Mouse (Mus musculus): ENCODE results near the gene Snx20. TPM values are rescaled to one million over a fixed set of nuclear protein-coding genes. Genes with fewer than 3 reads are reported as not detected.
"Not testable (repeated sequence)": the region's sequence is repeated elsewhere in the genome, so short reads cannot be mapped to it uniquely, and the experiment has no call there.

Snx20 gene
- total RNA-seq, 2 experiments from 2014 or later: 0.98 to 1.6 TPM

GRCm38 (mm10) chr8:88664947-88665346 is 29.0 kb upstream of the Snx20 start:
- DNase-seq (ENCODE audit: extremely low spot score in 1 of 2, low spot score in 2 of 2): no peak
- Histone ChIP-seq H3K27ac (no peak overlapping the region), H3K4me3 (no peak overlapping the region)
- no peak for TF ChIP-seq CTCF (IDR thresholded peaks at IDR 0.05)
- intact Hi-C loops (cut with DNase I): no loop called here

- intact Hi-C loops (cut with DNase I): no loop called here
- DNase-seq (ENCODE audit: extremely low spot score in 1 of 2, low spot score in 2 of 2): no peak
- no peak for TF ChIP-seq CTCF (IDR thresholded peaks at IDR 0.05)
- H3K27ac ChIP-seq: no peak overlapping the region
- no peak overlapping the region for H3K4me3 ChIP-seq
These were observed 28.2 kb upstream of the Snx20 start for GRCm38 (mm10) chr8:88664121-88664520.

GRCm38 (mm10) chr8:88662401-88662821 is 26.5 kb upstream of the Snx20 start:
- Histone ChIP-seq H3K27ac (no peak overlapping the region), H3K4me3 (no peak overlapping the region)
- no peak for DNase-seq (ENCODE audit: extremely low spot score in 1 of 2, low spot score in 2 of 2)
- intact Hi-C loops (cut with DNase I): no loop called here
- TF ChIP-seq CTCF (IDR thresholded peaks at IDR 0.05): no peak

- no peak for DNase-seq (ENCODE audit: extremely low spot score in 1 of 2, low spot score in 2 of 2)
- no peak overlapping the region for H3K27ac ChIP-seq
- no peak for TF ChIP-seq CTCF (IDR thresholded peaks at IDR 0.05)
- no peak overlapping the region for H3K4me3 ChIP-seq
- intact Hi-C loops (cut with DNase I): no loop called here
These were observed 23.9 kb upstream of the Snx20 start for GRCm38 (mm10) chr8:88659873-88660272.

GRCm38 (mm10) chr8:88655334-88655733 is 19.4 kb upstream of the Snx20 start:
- H3K4me3 ChIP-seq: no peak overlapping the region
- peak in 1 of 2 experiments; percentile 64 for DNase-seq (ENCODE audit: extremely low spot score in 1 of 2, low spot score in 2 of 2)
- H3K27ac ChIP-seq: no peak overlapping the region
- intact Hi-C loops (cut with DNase I): no loop called here
- no peak for TF ChIP-seq CTCF (IDR thresholded peaks at IDR 0.05)

GRCm38 (mm10) chr8:88651122-88651521 is 15.2 kb upstream of the Snx20 start:
- H3K4me3 ChIP-seq; intact Hi-C loops (cut with DNase I): not testable (repeated sequence)

GRCm38 (mm10) chr8:88650016-88650708 is 14.2 kb upstream of the Snx20 start:
- intact Hi-C loops (cut with DNase I): no loop called here
- no peak overlapping the region for H3K4me3 ChIP-seq
- no peak overlapping the region for H3K27ac ChIP-seq
- DNase-seq (ENCODE audit: extremely low spot score in 1 of 2, low spot score in 2 of 2): no peak
- no peak for TF ChIP-seq CTCF (IDR thresholded peaks at IDR 0.05)

More at GRCm38 (mm10) chr8:88651122-88651521, 15.2 kb upstream of the Snx20 start:
- not testable (repeated sequence) for DNase-seq (ENCODE audit: extremely low spot score in 1 of 2, low spot score in 2 of 2); H3K27ac ChIP-seq

GRCm38 (mm10) chr8:88648322-88648721 is 12.4 kb upstream of the Snx20 start:
- Histone ChIP-seq H3K4me3 (no peak overlapping the region), H3K27ac (no peak overlapping the region)
- no peak for DNase-seq (ENCODE audit: extremely low spot score in 1 of 2, low spot score in 2 of 2)
- intact Hi-C loops (cut with DNase I): no loop called here
- no peak for TF ChIP-seq CTCF (IDR thresholded peaks at IDR 0.05)

GRCm38 (mm10) chr8:88646837-88647778 is 11.2 kb upstream of the Snx20 start, which contains the start of gene Nod2:
TSS of gene Nod2 (plus strand) at chr8:88647315.
- intact Hi-C loops (cut with DNase I): no loop called here
- TF ChIP-seq CTCF (IDR thresholded peaks at IDR 0.05): no peak

GRCm38 (mm10) chr8:88642734-88643564 is 7.0 kb upstream of the Snx20 start:
- no peak for DNase-seq (ENCODE audit: extremely low spot score in 1 of 2, low spot score in 2 of 2)
- H3K4me3 ChIP-seq: no peak overlapping the region
- intact Hi-C loops (cut with DNase I): no loop called here
- no peak overlapping the region for H3K27ac ChIP-seq
- TF ChIP-seq CTCF (IDR thresholded peaks at IDR 0.05): no peak

More at GRCm38 (mm10) chr8:88646837-88647778, 11.2 kb upstream of the Snx20 start, which contains the start of gene Nod2:
- H3K27ac ChIP-seq: no peak within 1 kb of the TSS
- peak; percentile 47 for DNase-seq (ENCODE audit: extremely low spot score in 1 of 2, low spot score in 2 of 2)
- H3K4me3 ChIP-seq: peak within 1 kb of the TSS; percentile 35

- TF ChIP-seq CTCF (IDR thresholded peaks at IDR 0.05): no peak
- no peak overlapping the region for H3K27ac ChIP-seq
- DNase-seq (ENCODE audit: extremely low spot score in 1 of 2, low spot score in 2 of 2): no peak
- intact Hi-C loops (cut with DNase I): no loop called here
- no peak overlapping the region for H3K4me3 ChIP-seq
These were observed 3.0 kb upstream of the Snx20 start for GRCm38 (mm10) chr8:88638908-88639307.
